Mouse (Mus musculus) kidney, postnatal 0 days (tissue): ENCODE data around the gene Prickle2. TPM values are rescaled to one million over a fixed set of nuclear protein-coding genes. Genes with fewer than 3 reads are reported as not detected.
A peak's percentile ranks its signal among the peaks of the same experiment; 100 is the strongest.

Experiments
- ATAC-seq: fragments of 200-750 bp; cut with Nextera tagmentation; replicated peaks from 2 replicates; pipeline ENCODE4 v1.8.0; 2017; ENCODE audit warnings: low read depth, moderate number of reproducible peaks, moderate TSS enrichment, moderate library complexity; ENCODE audit not compliant: low FRiP score
- DNase-seq: peaks from one replicate; pipeline ENCODE4 v3.0.0-alpha.2; 2016; ENCODE audit warnings: low spot score
- H3K27ac ChIP-seq: fragments of 300-500 bp; sonication (generic); 2 replicates; pipeline ENCODE4 v1.5.1; 2014; ENCODE audit warnings: mild to moderate bottlenecking
- H3K27me3 ChIP-seq: fragments of 300-500 bp; sonication (generic); 2 replicates; pipeline ENCODE4 v1.6.1; 2014; ENCODE audit warnings: low read length, mixed read lengths; ENCODE audit not compliant: insufficient read depth
- H3K36me3 ChIP-seq: fragments of 300-500 bp; sonication (generic); 2 replicates; pipeline ENCODE4 v1.6.1; 2014; ENCODE audit warnings: low read length, mixed read lengths; ENCODE audit not compliant: insufficient read depth
- H3K4me1 ChIP-seq: fragments of 300-500 bp; sonication (generic); replicated peaks from 2 replicates; pipeline ENCODE4 v1.6.1; 2014; ENCODE audit warnings: antibody characterized with exemption, low read length, mixed read lengths; ENCODE audit not compliant: insufficient read depth
- H3K4me2 ChIP-seq: fragments of 300-500 bp; sonication (generic); 2 replicates; pipeline ENCODE4 v1.6.1; 2014; ENCODE audit warnings: mild to moderate bottlenecking, low read length, moderate library complexity, mixed read lengths
- H3K4me3 ChIP-seq: fragments of 300-500 bp; sonication (generic); replicated peaks from 2 replicates; pipeline ENCODE4 v1.5.1; 2014; ENCODE audit warnings: low read depth, low read length
- H3K9ac ChIP-seq: fragments of 300-500 bp; sonication (generic); 2 replicates; pipeline ENCODE4 v1.6.1; 2014; ENCODE audit warnings: low read depth, low read length
- H3K9me3 ChIP-seq: fragments of 300-500 bp; sonication (generic); replicated peaks from 2 replicates; pipeline ENCODE4 v1.6.1; 2016; ENCODE audit warnings: low read length, inconsistent platforms, mixed read lengths
- CTCF ChIP-seq: IDR thresholded peaks from 2 replicates; pipeline ENCODE4 v1.5.1; 2016; ENCODE audit warnings: antibody characterized with exemption, low read depth, mild to moderate bottlenecking, moderate library complexity
- WGBS: fragments of 180-500 bp; shearing (Covaris S2); extraction: QIAGEN DNeasy Blood & Tissue Kit; methylation state at CpG from one replicate; pipeline ENCODE4 v1.1.7; 2014; 5-methylcytosine and 5-hydroxymethylcytosine counted together
- polyA plus RNA-seq: library from polyadenylated mRNA; unstranded; fragments of >200 nt; fragmentation: Nextera tagmentation; extraction: Ambion mirVana; gene quantifications from 2 replicates; pipeline ENCODE4 v1.2.1, GENCODE M21; 2015

Prickle2 gene
- polyA plus RNA-seq, 1 experiment from 2014 or later: 3.3 TPM

GRCm38 (mm10) chr6:92463768-92464167, 242.2 kb downstream of the Prickle2 start:
- DNase-seq (peak; percentile 33), ATAC-seq (no peak)
- Histone ChIP-seq H3K27me3 (no peaks in the 10 kb centered on the region), H3K27ac (no peak overlapping the region), H3K36me3 (no peaks in the 10 kb centered on the region), H3K4me2 (no peak overlapping the region; the same call in 1 of the 2 replicates), H3K9ac (no peak overlapping the region), H3K4me1 (peaks cover 21% of the 10 kb centered on the region), H3K9me3 (no peaks in the 10 kb centered on the region), H3K4me3 (no peak overlapping the region)
- 28% methylated on average over 9 of the region's 9 CpGs for WGBS
- no peak for TF ChIP-seq CTCF

- no peak for ATAC-seq
- WGBS: 52% methylated on average over 2 of the region's 2 CpGs
- Histone ChIP-seq H3K27me3 (no peaks in the 10 kb centered on the region), H3K4me2 (no peak overlapping the region), H3K27ac (no peak overlapping the region), H3K9ac (no peak overlapping the region), H3K36me3 (0 out of 2 replicates have a peak, but pooled peaks cover 5% of the 10 kb centered on the region), H3K9me3 (no peaks in the 10 kb centered on the region), H3K4me3 (no peak overlapping the region), H3K4me1 (peaks cover 19% of the 10 kb centered on the region)
- DNase-seq: no peak
- TF ChIP-seq CTCF: no peak
Measured at GRCm38 (mm10) chr6:92460750-92461149, 245.2 kb downstream of the Prickle2 start.

- no peak for DNase-seq
- H3K27ac ChIP-seq: no peak overlapping the region
- WGBS: 48% methylated on average over 4 of the region's 4 CpGs
- H3K27me3 ChIP-seq: no peaks in the 10 kb centered on the region
- H3K36me3 ChIP-seq: 0 out of 2 replicates have a peak, but pooled peaks cover 6% of the 10 kb centered on the region
- H3K4me2 ChIP-seq: no peak overlapping the region
- H3K9ac ChIP-seq: no peak overlapping the region
- no peak overlapping the region for H3K4me3 ChIP-seq
- no peak for TF ChIP-seq CTCF
- ATAC-seq: no peak
- no peaks in the 10 kb centered on the region for H3K9me3 ChIP-seq
- 0 out of 2 replicates have a peak, but pooled peaks cover 4% of the 10 kb centered on the region for H3K4me1 ChIP-seq
Measured at GRCm38 (mm10) chr6:92458026-92458425, 247.9 kb downstream of the Prickle2 start.

GRCm38 (mm10) chr6:92451421-92451820, 254.5 kb downstream of the Prickle2 start:
- no peak overlapping the region for H3K9ac ChIP-seq
- H3K4me1 ChIP-seq: no peaks in the 10 kb centered on the region; the same call in 1 of the 2 replicates
- TF ChIP-seq CTCF: no peak
- 67% methylated on average over 1 of the region's 1 CpGs for WGBS
- no peak overlapping the region for H3K4me2 ChIP-seq
- no peaks in the 10 kb centered on the region for H3K9me3 ChIP-seq
- H3K4me3 ChIP-seq: no peak overlapping the region
- DNase-seq (no peak), ATAC-seq (no peak)
- H3K36me3 ChIP-seq: 0 out of 2 replicates have a peak, but pooled peaks cover 6% of the 10 kb centered on the region
- no peak overlapping the region for H3K27ac ChIP-seq
- no peaks in the 10 kb centered on the region for H3K27me3 ChIP-seq

GRCm38 (mm10) chr6:92449956-92450355, 256.0 kb downstream of the Prickle2 start:
- Histone ChIP-seq H3K9me3 (no peaks in the 10 kb centered on the region), H3K36me3 (no peaks in the 10 kb centered on the region), H3K27ac (no peak overlapping the region), H3K9ac (no peak overlapping the region), H3K4me3 (no peak overlapping the region), H3K27me3 (no peaks in the 10 kb centered on the region), H3K4me2 (no peak overlapping the region), H3K4me1 (no peaks in the 10 kb centered on the region; the same call in 1 of the 2 replicates)
- ATAC-seq (no peak), DNase-seq (no peak)
- WGBS: 87% methylated on average over 1 of the region's 1 CpGs
- no peak for TF ChIP-seq CTCF

- no peaks in the 10 kb centered on the region for H3K9me3 ChIP-seq
- H3K4me1 ChIP-seq: no peaks in the 10 kb centered on the region; the same call in 1 of the 2 replicates
- H3K4me2 ChIP-seq: no peak overlapping the region
- ATAC-seq (no peak), DNase-seq (peak; percentile 72)
- no peak overlapping the region for H3K9ac ChIP-seq
- no peaks in the 10 kb centered on the region for H3K27me3 ChIP-seq
- no peak for TF ChIP-seq CTCF
- 30% methylated on average over 3 of the region's 3 CpGs for WGBS
- H3K36me3 ChIP-seq: no peaks in the 10 kb centered on the region
- no peak overlapping the region for H3K27ac ChIP-seq
- H3K4me3 ChIP-seq: no peak overlapping the region
Measured at GRCm38 (mm10) chr6:92446662-92447061, 259.3 kb downstream of the Prickle2 start.

GRCm38 (mm10) chr6:92441205-92441604, 264.8 kb downstream of the Prickle2 start:
- no peak overlapping the region for H3K27ac ChIP-seq
- H3K36me3 ChIP-seq: no peaks in the 10 kb centered on the region
- ATAC-seq: no peak
- peak; percentile 58; the same call in 1 of the 2 replicates for TF ChIP-seq CTCF
- H3K4me3 ChIP-seq: no peak overlapping the region
- no peaks in the 10 kb centered on the region for H3K27me3 ChIP-seq
- H3K9ac ChIP-seq: no peak overlapping the region
- H3K4me1 ChIP-seq: no peaks in the 10 kb centered on the region
- H3K4me2 ChIP-seq: no peak overlapping the region
- H3K9me3 ChIP-seq: no peaks in the 10 kb centered on the region
- no peak for DNase-seq
- WGBS: 59% methylated on average over 2 of the region's 3 CpGs
